Mouse (Mus musculus) liver, adult 2 months (tissue): ENCODE data around the gene Coq6. TPM values are rescaled to one million over a fixed set of nuclear protein-coding genes. Genes with fewer than 3 reads are reported as not detected.

Experiments used
- DNase-seq: peaks from one replicate; pipeline ENCODE4 v3.0.0-alpha.2; 2011; ENCODE audit warnings: low read depth, low spot score; ENCODE audit errors: extremely low read depth
- H3K27ac ChIP-seq: fragments of 200-500 bp; replicated peaks from 2 replicates; pipeline ENCODE4 v1.5.1; 2012; ENCODE audit warnings: low read depth, mild to moderate bottlenecking, control low read depth, inconsistent platforms, low read length; ENCODE audit not compliant: insufficient read depth
- H3K27me3 ChIP-seq: fragments of 200-500 bp; 2 replicates; pipeline ENCODE4 v1.6.1; 2012; ENCODE audit warnings: mild to moderate bottlenecking, moderate library complexity, low read length, inconsistent platforms; ENCODE audit not compliant: control insufficient read depth, insufficient read depth
- H3K36me3 ChIP-seq: fragments of 200-500 bp; 2 replicates; pipeline ENCODE4 v1.6.1; 2012; ENCODE audit warnings: low read length, inconsistent platforms; ENCODE audit not compliant: control insufficient read depth, insufficient read depth
- H3K4me1 ChIP-seq: fragments of 200-500 bp; 2 replicates; pipeline ENCODE4 v1.6.1; 2011; ENCODE audit warnings: low read length; ENCODE audit not compliant: control insufficient read depth, insufficient read depth
- H3K4me3 ChIP-seq: fragments of 200-500 bp; 2 replicates; pipeline ENCODE4 v1.5.1; 2011; ENCODE audit warnings: low read depth, mild to moderate bottlenecking, control low read depth, low read length, moderate library complexity; ENCODE audit not compliant: insufficient read depth
- H3K79me2 ChIP-seq: fragments of 200-500 bp; 2 replicates; pipeline ENCODE4 v1.6.1; 2012; ENCODE audit warnings: inconsistent platforms, mild to moderate bottlenecking, low read length, moderate library complexity; ENCODE audit not compliant: control insufficient read depth, insufficient read depth
- H3K9ac ChIP-seq: fragments of 200-500 bp; 2 replicates; pipeline ENCODE4 v1.6.1; 2012; ENCODE audit warnings: low read depth, mild to moderate bottlenecking, control low read depth, inconsistent platforms, low read length
- CTCF ChIP-seq: fragments of 200-500 bp; IDR thresholded peaks from 2 replicates; pipeline ENCODE4 v1.5.1; 2011; ENCODE audit warnings: low read depth, low read length, control low read depth
- POLR2A ChIP-seq: fragments of 200-500 bp; IDR thresholded peaks from 2 replicates; pipeline ENCODE4 v1.6.1; 2011; ENCODE audit warnings: low read length, control low read depth; ENCODE audit not compliant: insufficient read depth; ENCODE audit errors: extremely low read depth
- WGBS: fragments of 180-500 bp; shearing (Covaris S2); methylation state at CpG from one replicate; pipeline ENCODE4 v1.1.7; 2018; 5-methylcytosine and 5-hydroxymethylcytosine counted together
- polyA plus RNA-seq: library from polyadenylated mRNA; depleted of rRNA; stranded (reverse); fragments of >200 nt; gene quantifications from 2 replicates; pipeline ENCODE4 v1.2.3, GENCODE M21; 2012; rRNA removed
- total RNA-seq: library from RNA; depleted of rRNA; stranded (reverse); fragments of >200 nt; gene quantifications from 2 replicates; pipeline ENCODE4 v1.2.3, GENCODE M21; 2014; rRNA removed

Coq6 gene
- total and polyA plus RNA-seq, 2 experiments: 21.2 to 27.8 TPM

DNA sequence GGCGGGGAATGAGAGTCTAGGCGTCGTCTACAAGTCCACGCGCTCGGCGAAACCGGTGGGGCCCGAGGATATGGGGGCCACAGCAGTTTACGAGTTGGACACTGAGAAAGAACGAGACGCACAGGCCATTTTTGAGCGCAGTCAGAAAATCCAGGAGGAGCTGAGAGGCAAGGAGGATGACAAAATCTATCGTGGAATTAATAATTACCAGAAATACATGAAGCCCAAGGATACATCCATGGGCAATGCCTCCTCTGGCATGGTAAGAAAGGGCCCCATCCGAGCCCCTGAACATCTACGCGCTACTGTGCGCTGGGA is 56.1 kb downstream of the Coq6 start:
- Histone ChIP-seq H3K79me2 (peaks cover 2% of the 10 kb centered on the region; the same call in 1 of the 2 replicates), H3K27me3 (no peaks in the 10 kb centered on the region), H3K9ac (peak overlapping the region; percentile 81), H3K27ac (peak overlapping the region; percentile 65), H3K4me1 (peaks cover 7% of the 10 kb centered on the region; the same call in 1 of the 2 replicates), H3K4me3 (peak overlapping the region; percentile 92), H3K36me3 (no peaks in the 10 kb centered on the region)
- no peak for DNase-seq
- 25% methylated on average over 18 of the region's 18 CpGs for WGBS
- TF ChIP-seq POLR2A (no peak), CTCF (no peak)

Other genes starting within 250 kb of the Coq6 start
- gene Dnal1, start 247.3 kb upstream of the Coq6 start, total RNA-seq: 0.40 and 0.46 TPM in 2 replicates
- gene Dnal1, start 247.3 kb upstream of the Coq6 start, polyA plus RNA-seq: 0.29 and 0.38 TPM in 2 replicates
- 0.18 and 0.20 TPM in 2 replicates for gene Pnma1, start 213.2 kb upstream of the Coq6 start, total RNA-seq
- gene Pnma1, start 213.2 kb upstream of the Coq6 start, polyA plus RNA-seq: not detected in 2 replicates
- gene Elmsan1, start 142.8 kb upstream of the Coq6 start, total RNA-seq: 2.3 and 3.2 TPM in 2 replicates
- 3.4 and 3.8 TPM in 2 replicates for gene Elmsan1, start 142.8 kb upstream of the Coq6 start, polyA plus RNA-seq
- 61.9 and 75.3 TPM in 2 replicates for gene Ptgr2, start 76.4 kb upstream of the Coq6 start, total RNA-seq
- gene Ptgr2, start 76.4 kb upstream of the Coq6 start, polyA plus RNA-seq: 16.3 and 18.5 TPM in 2 replicates
- 20.4 and 23.2 TPM in 2 replicates for gene Zfp410, start 44.8 kb upstream of the Coq6 start, total RNA-seq
- 11.8 and 12.5 TPM in 2 replicates for gene Zfp410, start 44.8 kb upstream of the Coq6 start, polyA plus RNA-seq
- gene Fam161b, start 176 bp downstream of the Coq6 start, total RNA-seq: 0.09 and 0.13 TPM in 2 replicates
- gene Fam161b, start 176 bp downstream of the Coq6 start, polyA plus RNA-seq: 0.15 and 0.16 TPM in 2 replicates
- gene Entpd5, start 47.4 kb downstream of the Coq6 start, total RNA-seq: 157 and 161 TPM in 2 replicates
- gene Entpd5, start 47.4 kb downstream of the Coq6 start, polyA plus RNA-seq: 52.6 and 62.7 TPM in 2 replicates
- gene Bbof1, start 47.4 kb downstream of the Coq6 start, total RNA-seq: 0.18 and 0.27 TPM in 2 replicates
- not detected in 2 replicates for gene Bbof1, start 47.4 kb downstream of the Coq6 start, polyA plus RNA-seq
- gene Rnf113a2, start 55.5 kb downstream of the Coq6 start, total RNA-seq: 5.0 and 5.9 TPM in 2 replicates
- 2.8 TPM in 2 replicates for gene Rnf113a2, start 55.5 kb downstream of the Coq6 start, polyA plus RNA-seq
- gene Aldh6a1, start 89.3 kb downstream of the Coq6 start, total RNA-seq: 370 and 371 TPM in 2 replicates
- gene Aldh6a1, start 89.3 kb downstream of the Coq6 start, polyA plus RNA-seq: 104 and 121 TPM in 2 replicates
- gene Lin52, start 89.8 kb downstream of the Coq6 start, total RNA-seq: 6.7 and 8.7 TPM in 2 replicates
- gene Lin52, start 89.8 kb downstream of the Coq6 start, polyA plus RNA-seq: 5.9 and 6.2 TPM in 2 replicates
- not detected in 2 replicates for gene Vsx2, start 208.1 kb downstream of the Coq6 start, total RNA-seq
- not detected in 2 replicates for gene Vsx2, start 208.1 kb downstream of the Coq6 start, polyA plus RNA-seq